Mouse (Mus musculus) thymus, postnatal 4 days (tissue): ENCODE data around the gene Klf11.
"Not testable (repeated sequence)": the region's sequence is repeated elsewhere in the genome, so short reads cannot be mapped to it uniquely, and the experiment has no call there.

ENCODE experiments used
- DNase-seq: peaks from one replicate; pipeline ENCODE4 v3.0.0; 2021

Gene Klf11

GRCm38 (mm10) chr12:24651063-24651557 lies at the start of gene Klf11:
Gene Klf11 (plus strand): TSS chr12:24651274.
- peak; percentile 98 for DNase-seq

- DNase-seq = peak; percentile 85
These were observed 47.8 kb upstream of the Klf11 start for GRCm38 (mm10) chr12:24603266-24603665.

- DNase-seq = no peak
These were observed 44.9 kb upstream of the Klf11 start for GRCm38 (mm10) chr12:24606166-24606565.

- no peak for DNase-seq
These were observed 38.5 kb upstream of the Klf11 start for GRCm38 (mm10) chr12:24612591-24612990.

GRCm38 (mm10) chr12:24614452-24615075 lies 36.5 kb upstream of the Klf11 start:
- DNase-seq = no peak

GRCm38 (mm10) chr12:24615140-24615539 lies 35.9 kb upstream of the Klf11 start:
- DNase-seq = no peak

GRCm38 (mm10) chr12:24619436-24619835 lies 31.6 kb upstream of the Klf11 start:
- DNase-seq = no peak

- DNase-seq = no peak
These were observed 27.4 kb upstream of the Klf11 start for GRCm38 (mm10) chr12:24623486-24624251.

- no peak for DNase-seq
These were observed 24.7 kb upstream of the Klf11 start for GRCm38 (mm10) chr12:24626401-24626800.

- no peak for DNase-seq
These were observed 23.9 kb upstream of the Klf11 start for GRCm38 (mm10) chr12:24627215-24627614.

GRCm38 (mm10) chr12:24630220-24630619 lies 20.9 kb upstream of the Klf11 start:
- DNase-seq = peak; percentile 55

GRCm38 (mm10) chr12:24632404-24632803 lies 18.7 kb upstream of the Klf11 start:
- no peak for DNase-seq

- DNase-seq = no peak
These were observed 17.3 kb upstream of the Klf11 start for GRCm38 (mm10) chr12:24633753-24634191.

- no peak for DNase-seq
These were observed 16.9 kb upstream of the Klf11 start for GRCm38 (mm10) chr12:24634212-24634611.

- no peak for DNase-seq
These were observed 16.4 kb upstream of the Klf11 start for GRCm38 (mm10) chr12:24634648-24635047.

GRCm38 (mm10) chr12:24638787-24639186 lies 12.3 kb upstream of the Klf11 start:
- not testable (repeated sequence) for DNase-seq

- DNase-seq = no peak
These were observed 8.7 kb upstream of the Klf11 start for GRCm38 (mm10) chr12:24642370-24642802.

GRCm38 (mm10) chr12:24644125-24644571 lies 6.9 kb upstream of the Klf11 start:
- no peak for DNase-seq

- DNase-seq = no peak
These were observed 5.2 kb upstream of the Klf11 start for GRCm38 (mm10) chr12:24645901-24646300.

GRCm38 (mm10) chr12:24648094-24648493 lies 3.0 kb upstream of the Klf11 start:
- no peak for DNase-seq

GRCm38 (mm10) chr12:24650415-24651062 lies 535 bp upstream of the Klf11 start:
- no peak for DNase-seq

- DNase-seq = peak; percentile 94
These were observed 718 bp downstream of the Klf11 start for GRCm38 (mm10) chr12:24651642-24652342.
